Mouse (Mus musculus) liver, embryonic 11.5 days (tissue): ENCODE results near the gene H2-M10.6. TPM values are rescaled to one million over a fixed set of nuclear protein-coding genes. Genes with fewer than 3 reads are reported as not detected.

Source experiments
- ATAC-seq: fragments of 200-750 bp; cut with Nextera tagmentation; replicated peaks from 2 replicates; pipeline ENCODE4 v1.8.0; 2017; ENCODE audit warnings: moderate number of reproducible peaks, mild to moderate bottlenecking, moderate TSS enrichment, moderate library complexity; ENCODE audit not compliant: low FRiP score
- DNase-seq: peaks from one replicate; pipeline ENCODE4 v3.0.0-alpha.2; 2017; ENCODE audit warnings: low spot score
- H3K27ac ChIP-seq: fragments of 300-500 bp; sonication (generic); 2 replicates; pipeline ENCODE4 v1.5.1; 2014; ENCODE audit warnings: mild to moderate bottlenecking, low read depth, low read length, control low read depth
- H3K27me3 ChIP-seq: fragments of 300-500 bp; sonication (generic); replicated peaks from 2 replicates; pipeline ENCODE4 v1.6.1; 2014; ENCODE audit warnings: low read length, mixed read lengths; ENCODE audit not compliant: control insufficient read depth, insufficient read depth
- H3K36me3 ChIP-seq: fragments of 300-500 bp; sonication (generic); 2 replicates; pipeline ENCODE4 v1.6.1; 2014; ENCODE audit warnings: mild to moderate bottlenecking, low read length, moderate library complexity, mixed read lengths; ENCODE audit not compliant: control insufficient read depth, insufficient read depth
- H3K4me1 ChIP-seq: fragments of 300-500 bp; sonication (generic); replicated peaks from 2 replicates; pipeline ENCODE4 v1.6.1; 2014; ENCODE audit warnings: low read length, mixed read lengths; ENCODE audit not compliant: control insufficient read depth, insufficient read depth
- H3K4me2 ChIP-seq: fragments of 300-500 bp; sonication (generic); 2 replicates; pipeline ENCODE4 v1.6.1; 2014; ENCODE audit warnings: mild to moderate bottlenecking, control low read depth, moderate library complexity
- H3K4me3 ChIP-seq: fragments of 300-500 bp; sonication (generic); 2 replicates; pipeline ENCODE4 v1.5.1; 2014; ENCODE audit warnings: low read depth, low read length, control low read depth
- H3K9ac ChIP-seq: fragments of 300-500 bp; sonication (generic); 2 replicates; pipeline ENCODE4 v1.6.1; 2014; ENCODE audit warnings: low read depth, low read length, control low read depth
- H3K9me3 ChIP-seq: fragments of 300-500 bp; sonication (generic); 2 replicates; pipeline ENCODE4 v1.6.1; 2016; ENCODE audit warnings: low read length, inconsistent platforms, mixed read lengths; ENCODE audit not compliant: control insufficient read depth
- WGBS: fragments of 180-500 bp; shearing (Covaris S2); extraction: QIAGEN DNeasy Blood & Tissue Kit; methylation state at CpG from one replicate; pipeline ENCODE4 v1.1.7; 2014; 5-methylcytosine and 5-hydroxymethylcytosine counted together
- polyA plus RNA-seq: library from polyadenylated mRNA; unstranded; fragments of >200 nt; fragmentation: Nextera tagmentation; extraction: Ambion mirVana; gene quantifications from 2 replicates; pipeline ENCODE4 v1.2.1, GENCODE M21; 2014

Gene H2-M10.6
- polyA plus RNA-seq, 1 experiment from 2014 or later: not detected

- whole genome bisulfite sequencing: 25% methylated on average over 12 of the region's 12 CpGs
- H3K36me3 ChIP-seq: no peaks in the 10 kb centered on the region
- peak overlapping the region; percentile 66 for H3K4me3 ChIP-seq
- H3K27ac ChIP-seq: peak overlapping the region; percentile 75
- no peaks in the 10 kb centered on the region; the same call in 1 of the 2 replicates for H3K4me1 ChIP-seq
- H3K9me3 ChIP-seq: no peaks in the 10 kb centered on the region
- H3K27me3 ChIP-seq: no peaks in the 10 kb centered on the region
- H3K4me2 ChIP-seq: peak overlapping the region; percentile 87
- peak; percentile 50 for DNase-seq
- 0 out of 2 replicates have a peak overlapping the region, but pooled peaks have one; percentile 2 for H3K9ac ChIP-seq
- ATAC-seq: peak; percentile 32; the same call in 1 of the 2 replicates
Observed at GRCm38 (mm10) chr17:36835591-36836426, 23.8 kb downstream of the H2-M10.6 start.

DNA sequence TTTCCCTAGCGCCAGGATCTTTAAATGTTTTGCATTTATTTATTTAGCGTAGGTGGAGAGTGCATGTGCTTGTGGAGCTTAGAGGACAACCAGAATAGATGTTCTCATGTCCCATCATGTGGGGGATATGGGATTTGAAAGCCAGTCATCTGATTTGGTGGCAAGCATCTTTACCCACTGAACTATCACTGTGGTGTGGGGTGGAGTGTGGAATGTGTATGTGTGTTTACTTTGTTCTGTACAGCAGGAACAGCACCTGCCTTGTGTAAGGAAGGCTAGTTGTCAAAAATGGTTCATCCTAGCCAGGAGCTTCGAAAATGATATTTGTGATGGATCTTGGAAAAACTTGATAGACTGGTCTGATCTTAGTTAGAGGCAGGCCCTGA, 24.4 kb downstream of the H2-M10.6 start:
- WGBS: 14% methylated on average over 3 of the region's 3 CpGs
- DNase-seq: peak; percentile 38
- Histone ChIP-seq H3K4me2 (peak overlapping the region; percentile 87), H3K36me3 (no peaks in the 10 kb centered on the region), H3K9ac (peak overlapping the region; percentile 49; the same call in 1 of the 2 replicates), H3K9me3 (no peaks in the 10 kb centered on the region), H3K27me3 (no peaks in the 10 kb centered on the region), H3K4me3 (peak overlapping the region; percentile 66), H3K4me1 (no peaks in the 10 kb centered on the region; the same call in 1 of the 2 replicates), H3K27ac (peak overlapping the region; percentile 75)
- ATAC-seq: peak; percentile 6; the same call in 1 of the 2 replicates

GRCm38 (mm10) chr17:36836874-36837647, 25.1 kb downstream of the H2-M10.6 start, which contains the start of gene Trim26:
Gene Trim26 (plus strand): TSS chr17:36837134.
- DNase-seq (peak; percentile 92), ATAC-seq (peak; percentile 96)
- under 1% methylated on average over 58 of the region's 58 CpGs for WGBS
- H3K9me3 ChIP-seq: no peaks in the 10 kb centered on the region
- peak within 1 kb of the TSS; percentile 66 for H3K4me3 ChIP-seq
- H3K36me3 ChIP-seq: no peaks in the 10 kb centered on the region
- H3K27ac ChIP-seq: peak within 1 kb of the TSS; percentile 75
- H3K27me3 ChIP-seq: no peaks in the 10 kb centered on the region
- no peaks in the 10 kb centered on the region; the same call in 1 of the 2 replicates for H3K4me1 ChIP-seq
- peak within 1 kb of the TSS; percentile 59 for H3K9ac ChIP-seq
- peak within 1 kb of the TSS; percentile 87 for H3K4me2 ChIP-seq

GRCm38 (mm10) chr17:36839001-36839400, 27.0 kb downstream of the H2-M10.6 start:
- 50% methylated on average over 5 of the region's 5 CpGs for WGBS
- Histone ChIP-seq H3K27ac (no peak overlapping the region), H3K9ac (no peak overlapping the region), H3K4me3 (no peak overlapping the region), H3K9me3 (no peaks in the 10 kb centered on the region), H3K4me1 (peaks cover 9% of the 10 kb centered on the region), H3K4me2 (no peak overlapping the region), H3K36me3 (no peaks in the 10 kb centered on the region), H3K27me3 (no peaks in the 10 kb centered on the region)
- ATAC-seq (no peak), DNase-seq (no peak)

DNA sequence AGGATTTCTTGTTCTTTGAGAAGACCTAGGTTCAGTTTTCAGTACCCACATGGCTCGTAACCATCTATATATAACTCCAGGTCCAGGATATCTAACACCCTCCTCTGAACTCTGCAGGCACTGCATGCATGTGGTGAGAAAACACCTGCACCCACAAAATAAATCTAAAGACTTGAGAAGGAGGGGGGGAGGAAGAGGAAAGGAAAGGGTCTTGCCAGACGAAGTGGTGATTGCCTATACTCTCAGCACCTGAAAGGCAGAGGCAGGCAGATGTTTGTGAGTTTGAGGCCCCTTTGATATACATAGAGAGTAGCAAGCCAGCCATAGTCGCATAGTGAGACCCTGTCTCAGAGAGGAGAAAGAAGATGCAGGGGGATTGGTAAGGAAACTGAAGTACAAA, 28.0 kb downstream of the H2-M10.6 start:
- peaks cover 18% of the 10 kb centered on the region for H3K4me1 ChIP-seq
- no peak overlapping the region for H3K27ac ChIP-seq
- no peak for ATAC-seq
- 77% methylated on average over 3 of the region's 3 CpGs for WGBS
- no peaks in the 10 kb centered on the region for H3K36me3 ChIP-seq
- no peak overlapping the region for H3K4me3 ChIP-seq
- H3K9ac ChIP-seq: no peak overlapping the region
- H3K4me2 ChIP-seq: no peak overlapping the region
- no peaks in the 10 kb centered on the region for H3K9me3 ChIP-seq
- DNase-seq: no peak
- no peaks in the 10 kb centered on the region for H3K27me3 ChIP-seq

GRCm38 (mm10) chr17:36840961-36841445, 29.0 kb downstream of the H2-M10.6 start:
- Histone ChIP-seq H3K4me2 (no peak overlapping the region), H3K4me3 (no peak overlapping the region), H3K4me1 (peaks cover 26% of the 10 kb centered on the region), H3K36me3 (no peaks in the 10 kb centered on the region), H3K27ac (no peak overlapping the region), H3K27me3 (no peaks in the 10 kb centered on the region), H3K9me3 (no peaks in the 10 kb centered on the region), H3K9ac (no peak overlapping the region)
- DNase-seq: no peak
- ATAC-seq: no peak

- ATAC-seq (no peak), DNase-seq (no peak)
- Histone ChIP-seq H3K9ac (no peak overlapping the region), H3K4me3 (no peak overlapping the region), H3K36me3 (no peaks in the 10 kb centered on the region), H3K4me2 (peak overlapping the region; percentile 46), H3K4me1 (peaks cover 29% of the 10 kb centered on the region), H3K27ac (no peak overlapping the region), H3K27me3 (no peaks in the 10 kb centered on the region), H3K9me3 (no peaks in the 10 kb centered on the region)
- WGBS: 57% methylated on average over 7 of the region's 7 CpGs
Observed at GRCm38 (mm10) chr17:36843696-36844095, 31.7 kb downstream of the H2-M10.6 start.

- Histone ChIP-seq H3K36me3 (no peaks in the 10 kb centered on the region), H3K27me3 (no peaks in the 10 kb centered on the region), H3K9me3 (no peaks in the 10 kb centered on the region), H3K4me3 (no peak overlapping the region), H3K4me1 (peaks cover 29% of the 10 kb centered on the region), H3K9ac (no peak overlapping the region), H3K27ac (no peak overlapping the region), H3K4me2 (peak overlapping the region; percentile 46)
- ATAC-seq: peak; percentile 78
- DNase-seq: no peak
Observed at GRCm38 (mm10) chr17:36844286-36844719, 32.3 kb downstream of the H2-M10.6 start.
